Mouse (Mus musculus) liver, embryonic 15.5 days (tissue): ENCODE results near the gene Olfr547. TPM values are rescaled to one million over a fixed set of nuclear protein-coding genes. Genes with fewer than 3 reads are reported as not detected.

Experiments
- ATAC-seq: fragments of 200-750 bp; cut with Nextera tagmentation; 2 replicates; pipeline ENCODE4 v1.8.0; 2017; ENCODE audit warnings: moderate number of reproducible peaks, mild to moderate bottlenecking, moderate library complexity; ENCODE audit not compliant: insufficient read depth
- H3K27ac ChIP-seq: fragments of 300-500 bp; sonication (generic); replicated peaks from 2 replicates; pipeline ENCODE4 v1.5.1; 2015; ENCODE audit warnings: mild to moderate bottlenecking, inconsistent platforms
- H3K27me3 ChIP-seq: fragments of 300-500 bp; sonication (generic); 2 replicates; pipeline ENCODE4 v1.6.1; 2015; ENCODE audit warnings: mild to moderate bottlenecking, inconsistent platforms
- H3K36me3 ChIP-seq: fragments of 300-500 bp; sonication (generic); replicated peaks from 2 replicates; pipeline ENCODE4 v1.6.1; 2015; ENCODE audit warnings: moderate library complexity, mild to moderate bottlenecking, inconsistent platforms
- H3K4me1 ChIP-seq: fragments of 300-500 bp; sonication (generic); replicated peaks from 2 replicates; pipeline ENCODE4 v1.6.1; 2015; ENCODE audit warnings: inconsistent platforms
- H3K4me2 ChIP-seq: fragments of 300-500 bp; sonication (generic); 2 replicates; pipeline ENCODE4 v1.6.1; 2015; ENCODE audit warnings: moderate library complexity, mild to moderate bottlenecking, inconsistent platforms
- H3K4me3 ChIP-seq: fragments of 300-500 bp; sonication (generic); replicated peaks from 2 replicates; pipeline ENCODE4 v1.5.1; 2015; ENCODE audit warnings: mild to moderate bottlenecking, inconsistent platforms
- H3K9ac ChIP-seq: fragments of 300-500 bp; sonication (generic); 2 replicates; pipeline ENCODE4 v1.6.1; 2015; ENCODE audit warnings: moderate library complexity, mild to moderate bottlenecking, inconsistent platforms
- H3K9me3 ChIP-seq: fragments of 300-500 bp; sonication (generic); replicated peaks from 2 replicates; pipeline ENCODE4 v1.6.1; 2016; ENCODE audit warnings: inconsistent platforms
- WGBS: fragments of 180-500 bp; shearing (Covaris S2); methylation state at CpG from one replicate; pipeline ENCODE4 v1.1.7; 2015; ENCODE audit warnings: mixed read lengths; ENCODE audit not compliant: insufficient replicate concordance; 5-methylcytosine and 5-hydroxymethylcytosine counted together
- polyA plus RNA-seq: library from polyadenylated mRNA; unstranded; fragments of >200 nt; fragmentation: Nextera tagmentation; extraction: Ambion mirVana; gene quantifications from 2 replicates; pipeline ENCODE4 v1.2.1, GENCODE M21; 2015

Olfr547 gene
- polyA plus RNA-seq, 1 experiment from 2014 or later = not detected

DNA sequence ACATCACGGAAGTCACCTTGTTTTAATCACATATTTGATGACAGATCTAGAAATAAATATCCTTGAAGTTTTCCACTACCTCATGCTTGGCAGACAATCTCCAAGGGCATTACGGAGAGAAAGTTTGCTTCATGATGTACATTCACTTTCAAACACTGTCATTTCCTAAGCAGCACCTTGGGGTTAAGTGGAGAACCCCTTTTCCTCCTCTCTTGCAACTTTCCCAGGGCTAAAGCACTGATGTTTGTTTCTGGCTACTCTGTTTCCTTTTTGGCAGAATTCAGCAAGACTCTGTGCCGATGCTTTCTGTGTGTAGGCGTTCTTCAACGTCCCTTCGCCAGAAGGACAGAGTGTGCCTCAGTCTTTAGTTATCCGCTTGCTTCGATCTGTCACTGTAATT is 36.6 kb downstream of the Olfr547 start, which contains the start of gene Olfr550:
Gene Olfr550, plus strand, starts transcription at position 301 of the 400 bp plus-strand sequence.
- no peak for ATAC-seq
- Histone ChIP-seq H3K9ac (no peak within 1 kb of the TSS), H3K4me3 (no peak within 1 kb of the TSS), H3K4me1 (no peaks in the 10 kb centered on the region), H3K27ac (no peak within 1 kb of the TSS), H3K36me3 (no peaks in the 10 kb centered on the region), H3K27me3 (no peaks in the 10 kb centered on the region), H3K9me3 (no peaks in the 10 kb centered on the region), H3K4me2 (no peak within 1 kb of the TSS)
- 75% methylated on average over 8 of the region's 8 CpGs for WGBS

DNA sequence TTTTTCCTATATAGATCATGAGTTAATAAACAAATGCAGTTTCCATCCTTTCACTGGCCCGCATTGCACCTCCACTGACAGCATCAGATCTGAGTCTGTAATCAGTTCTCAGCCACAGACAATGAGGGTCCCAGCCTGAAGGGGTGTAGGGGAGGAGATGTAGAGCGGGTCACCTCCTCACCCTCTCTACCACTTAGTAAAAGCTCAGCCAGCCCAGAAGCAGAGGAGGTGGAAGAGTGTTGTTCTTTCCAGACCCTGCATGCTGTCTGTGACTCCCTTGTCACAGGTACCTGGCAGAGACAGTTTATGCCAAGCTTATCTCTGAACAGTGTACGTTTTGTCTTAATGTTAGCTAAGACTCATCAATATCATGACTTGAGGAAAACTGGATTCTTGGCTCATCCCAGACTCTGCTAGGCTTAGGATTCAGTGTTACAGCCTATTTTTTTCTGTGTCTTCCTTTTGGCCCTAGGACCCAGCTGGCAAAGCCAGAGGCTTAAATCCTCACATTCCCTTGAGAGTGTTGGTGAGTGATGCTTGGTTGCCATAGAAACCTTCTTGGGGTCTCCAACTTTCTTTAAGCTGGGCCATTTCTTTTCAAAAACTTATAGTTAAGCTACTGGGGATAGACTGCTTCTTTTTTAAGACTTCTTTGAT is 38.8 kb downstream of the Olfr547 start:
- WGBS = 58% methylated on average over 3 of the region's 3 CpGs
- H3K9ac ChIP-seq = no peak overlapping the region
- H3K9me3 ChIP-seq = no peaks in the 10 kb centered on the region
- no peaks in the 10 kb centered on the region for H3K36me3 ChIP-seq
- H3K27ac ChIP-seq = no peak overlapping the region
- H3K4me2 ChIP-seq = no peak overlapping the region
- no peak overlapping the region for H3K4me3 ChIP-seq
- H3K4me1 ChIP-seq = no peaks in the 10 kb centered on the region
- no peak for ATAC-seq
- no peaks in the 10 kb centered on the region for H3K27me3 ChIP-seq

DNA sequence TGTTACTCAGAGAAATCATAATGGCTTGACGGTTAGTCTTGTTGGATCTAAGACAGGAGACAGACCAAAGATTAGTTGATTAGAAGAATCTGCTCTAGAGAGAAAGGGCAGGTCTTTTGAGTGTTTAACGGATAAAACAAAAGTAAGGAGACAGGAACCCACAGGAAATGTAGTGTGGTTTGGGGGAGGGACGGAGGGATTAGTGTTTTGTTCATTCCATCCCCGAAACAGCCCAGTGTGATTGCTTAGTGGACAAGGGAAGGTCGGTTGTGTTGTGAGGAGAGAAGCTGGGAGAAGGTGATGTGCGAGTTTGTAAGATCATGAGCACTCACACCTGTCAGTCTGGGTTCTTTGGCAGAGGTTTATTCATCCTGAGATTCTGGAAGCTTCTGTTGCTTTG is 41.4 kb downstream of the Olfr547 start:
- Histone ChIP-seq H3K27ac (no peak overlapping the region), H3K36me3 (no peaks in the 10 kb centered on the region), H3K9ac (no peak overlapping the region), H3K4me2 (no peak overlapping the region), H3K27me3 (no peaks in the 10 kb centered on the region), H3K4me1 (no peaks in the 10 kb centered on the region), H3K9me3 (no peaks in the 10 kb centered on the region), H3K4me3 (no peak overlapping the region)
- WGBS = 10% methylated on average over 6 of the region's 6 CpGs
- no peak for ATAC-seq

Other genes starting within 250 kb of the Olfr547 start
- gene Rrm1, start 93.1 kb upstream of the Olfr547 start, polyA plus RNA-seq = 171 and 180 TPM in 2 replicates
- gene Olfr543, start 53.1 kb upstream of the Olfr547 start, polyA plus RNA-seq = 0.23 and 0.46 TPM in 2 replicates
- 0.07 TPM in 2 replicates for gene Olfr544, start 46.4 kb upstream of the Olfr547 start, polyA plus RNA-seq
- not detected in 2 replicates for gene Olfr545, start 35.2 kb upstream of the Olfr547 start, polyA plus RNA-seq
- gene Olfr548-ps1, start 6.1 kb downstream of the Olfr547 start, polyA plus RNA-seq = not detected in 2 replicates
- gene Olfr549, start 15.1 kb downstream of the Olfr547 start, polyA plus RNA-seq = not detected in 2 replicates
- gene Trim21, start 30.7 kb downstream of the Olfr547 start, polyA plus RNA-seq = 0.44 and 0.62 TPM in 2 replicates
- gene Olfr550, start 36.7 kb downstream of the Olfr547 start, polyA plus RNA-seq = not detected in 2 replicates
- not detected in 2 replicates for gene Olfr551, start 57.1 kb downstream of the Olfr547 start, polyA plus RNA-seq
- not detected in 2 replicates for gene Olfr552, start 63.0 kb downstream of the Olfr547 start, polyA plus RNA-seq
- gene Olfr553, start 83.5 kb downstream of the Olfr547 start, polyA plus RNA-seq = not detected in 2 replicates
- not detected in 2 replicates for gene Olfr554, start 103.7 kb downstream of the Olfr547 start, polyA plus RNA-seq
- gene Olfr555, start 124.1 kb downstream of the Olfr547 start, polyA plus RNA-seq = not detected in 2 replicates
- gene Olfr556, start 130.2 kb downstream of the Olfr547 start, polyA plus RNA-seq = not detected in 2 replicates
- 1.5 TPM in 2 replicates for gene Trim68, start 152.6 kb downstream of the Olfr547 start, polyA plus RNA-seq
- gene Olfr557, start 161.2 kb downstream of the Olfr547 start, polyA plus RNA-seq = not detected in 2 replicates
- not detected in 2 replicates for gene Olfr558, start 167.5 kb downstream of the Olfr547 start, polyA plus RNA-seq
- not detected in 2 replicates for gene Olfr33, start 184.3 kb downstream of the Olfr547 start, polyA plus RNA-seq
- not detected in 2 replicates for gene Olfr559, start 192.7 kb downstream of the Olfr547 start, polyA plus RNA-seq
- not detected in 2 replicates for gene Olfr560, start 224.6 kb downstream of the Olfr547 start, polyA plus RNA-seq
- not detected in 2 replicates for gene Olfr78, start 224.7 kb downstream of the Olfr547 start, polyA plus RNA-seq
- gene Olfr561, start 236.5 kb downstream of the Olfr547 start, polyA plus RNA-seq = not detected in 2 replicates